Mouse (Mus musculus) heart, postnatal 10 days (tissue): ENCODE data around the gene Yif1b. TPM values are rescaled to one million over a fixed set of nuclear protein-coding genes. Genes with fewer than 3 reads are reported as not detected.

Experiments
- DNase-seq, 2 experiments: peaks; one replicate each; pipeline ENCODE4 v3.0.0; 2021
- intact Hi-C: fragments of 180-260 bp; cut with DNase I; formaldehyde crosslinking; loops from one replicate; pipeline ENCODE4 v1.15.1; 2025
- total RNA-seq, 2 experiments: library from RNA; stranded (reverse); gene quantifications; 2 replicates each; pipeline ENCODE4 v1.2.3; 2021

Yif1b gene
- total RNA-seq, 2 experiments from 2014 or later: 72.9 to 75.1 TPM

GRCm38 (mm10) chr7:29277510-29277909 lies 39.4 kb downstream of the Yif1b start:
- no peak for DNase-seq
- intact Hi-C loops: no loop called here

- intact Hi-C loops: no loop called here
- no peak for DNase-seq
These were observed 41.1 kb downstream of the Yif1b start for GRCm38 (mm10) chr7:29279261-29279660.

- intact Hi-C loops: loop anchor here (5.0 kb wide), 1 partner anchor 33 kb away; the partner anchor contains the start of gene 2200002D01Rik
- no peak for DNase-seq
These were observed 41.8 kb downstream of the Yif1b start for GRCm38 (mm10) chr7:29279924-29280323.

- intact Hi-C loops: loop anchor here (5.0 kb wide), 1 partner anchor 34 kb away; the partner anchor contains the start of gene 2200002D01Rik
- DNase-seq: peak; percentile 36 to 43
These were observed 42.7 kb downstream of the Yif1b start for GRCm38 (mm10) chr7:29280801-29281200.

GRCm38 (mm10) chr7:29281201-29282073 lies 43.3 kb downstream of the Yif1b start, which contains the start of gene Spint2:
Gene Spint2 (minus strand): TSS chr7:29281912.
- peak; percentile 64 to 69 for DNase-seq
- intact Hi-C loops: loop anchor here (5.0 kb wide), 1 partner anchor 34 kb away; the partner anchor contains the start of gene 2200002D01Rik

GRCm38 (mm10) chr7:29282074-29282554 lies 44.0 kb downstream of the Yif1b start:
- intact Hi-C loops: loop anchor here (5.0 kb wide), 1 partner anchor 35 kb away; the partner anchor contains the start of gene 2200002D01Rik
- no peak for DNase-seq

- DNase-seq: no peak
- intact Hi-C loops: loop anchor here (5.0 kb wide), 1 partner anchor 37 kb away; the partner anchor contains the start of gene 2200002D01Rik
These were observed 45.7 kb downstream of the Yif1b start for GRCm38 (mm10) chr7:29283876-29284275.

GRCm38 (mm10) chr7:29284523-29284922 lies 46.4 kb downstream of the Yif1b start:
- no peak for DNase-seq
- intact Hi-C loops: loop anchor here (5.0 kb wide), 1 partner anchor 37 kb away; the partner anchor contains the start of gene 2200002D01Rik

GRCm38 (mm10) chr7:29287481-29287880 lies 49.4 kb downstream of the Yif1b start:
- DNase-seq: no peak
- intact Hi-C loops: no loop called here

GRCm38 (mm10) chr7:29288079-29288478 lies 50.0 kb downstream of the Yif1b start:
- no peak for DNase-seq
- intact Hi-C loops: no loop called here

GRCm38 (mm10) chr7:29288942-29289638 lies 51.0 kb downstream of the Yif1b start, which contains the start of gene Ppp1r14a:
Gene Ppp1r14a (plus strand): TSS chr7:29289308.
- peak; percentile 85 to 92 for DNase-seq
- intact Hi-C loops: no loop called here

- intact Hi-C loops: loop anchor here (10.0 kb wide), 1 partner anchor 305 kb away; the partner anchor contains the start of genes Eif3k and Map4k1
- DNase-seq: peak in 1 of 2 experiments; percentile 50
These were observed 51.7 kb downstream of the Yif1b start for GRCm38 (mm10) chr7:29289856-29290255.

GRCm38 (mm10) chr7:29290691-29291485 lies 52.8 kb downstream of the Yif1b start:
- no peak for DNase-seq
- intact Hi-C loops: loop anchor here (10.0 kb wide), 1 partner anchor 306 kb away; the partner anchor contains the start of genes Eif3k and Map4k1

GRCm38 (mm10) chr7:29291616-29292457 lies 53.7 kb downstream of the Yif1b start:
- no peak for DNase-seq

GRCm38 (mm10) chr7:29292458-29293098 lies 54.4 kb downstream of the Yif1b start:
- intact Hi-C loops: loop anchor here (10.0 kb wide), 1 partner anchor 308 kb away; the partner anchor contains the start of genes Eif3k and Map4k1
- peak; percentile 74 to 77 for DNase-seq

More at GRCm38 (mm10) chr7:29291616-29292457, 53.7 kb downstream of the Yif1b start:
- intact Hi-C loops: loop anchor here (10.0 kb wide), 1 partner anchor 307 kb away; the partner anchor contains the start of genes Eif3k and Map4k1

GRCm38 (mm10) chr7:29293131-29294065 lies 55.3 kb downstream of the Yif1b start:
- DNase-seq: peak; percentile 73 to 76
- intact Hi-C loops: loop anchor here (10.0 kb wide), 1 partner anchor 309 kb away; the partner anchor contains the start of genes Eif3k and Map4k1
